Mouse (Mus musculus): ENCODE measurements around the gene Tyw3.

DNA sequence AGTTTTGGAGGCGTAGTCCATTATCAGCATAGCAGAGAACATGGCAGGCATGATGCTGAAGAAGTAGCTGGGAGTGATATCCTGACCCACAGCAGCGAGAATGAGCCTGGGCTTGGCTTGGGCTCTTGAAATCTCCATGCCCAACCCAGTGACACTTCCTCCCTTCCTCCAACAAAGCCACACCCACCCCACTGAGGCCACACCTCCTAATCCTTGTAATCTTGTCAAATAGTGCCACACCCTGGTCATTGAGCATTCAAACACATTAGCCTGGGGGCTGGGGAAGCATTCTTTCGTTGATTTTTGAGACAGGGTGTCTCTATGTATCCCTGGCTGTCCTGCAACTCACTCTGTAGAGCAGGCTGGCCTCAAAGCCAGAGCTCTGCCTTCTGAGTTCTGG is 15.0 kb upstream of the Tyw3 start:
- TF ChIP-seq GATA1 (IDR thresholded peaks at IDR 0.05; ENCODE audit: borderline replicate concordance, low read length) = no peak
- TF ChIP-seq CTCF (IDR thresholded peaks at IDR 0.05; ENCODE audit: low read depth, low read length) = no peak
- TF ChIP-seq TAL1 (conservative IDR thresholded peaks at IDR 0.05; ENCODE audit: low read depth, low read length) = no peak
- no peak for TF ChIP-seq POLR2AphosphoS5 (IDR thresholded peaks at IDR 0.05; ENCODE audit: insufficient replicate concordance, low read depth, low read length)
- TF ChIP-seq GATA2 (IDR thresholded peaks at IDR 0.05; ENCODE audit: borderline replicate concordance, low read depth, low read length) = no peak

Data from G1E (cell line).